Mouse (Mus musculus) ES-Bruce4 (cell line): Measurements from ENCODE around the gene Pip5k1b. TPM values are rescaled to one million over a fixed set of nuclear protein-coding genes. Genes with fewer than 3 reads are reported as not detected.
A peak's percentile ranks its signal among the peaks of the same experiment; 100 is the strongest.

Experiments used
- H3K27ac ChIP-seq: 2 replicates; pipeline ENCODE4 v1.5.1; 2012; ENCODE audit warnings: low read length, inconsistent platforms; ENCODE audit not compliant: insufficient read depth
- H3K27me3 ChIP-seq: 2 replicates; pipeline ENCODE4 v1.6.1; 2012; ENCODE audit warnings: mild to moderate bottlenecking, low read length, inconsistent platforms; ENCODE audit not compliant: control insufficient read depth, poor library complexity, insufficient read depth, severe bottlenecking
- H3K36me3 ChIP-seq: 2 replicates; pipeline ENCODE4 v1.6.1; 2012; ENCODE audit warnings: inconsistent platforms, mild to moderate bottlenecking, low read length, moderate library complexity; ENCODE audit not compliant: control insufficient read depth, poor library complexity, insufficient read depth, severe bottlenecking
- H3K4me1 ChIP-seq: one replicate; pipeline ENCODE4 v1.8.1; 2011; ENCODE audit warnings: low read length; ENCODE audit not compliant: control insufficient read depth, insufficient read depth
- H3K4me3 ChIP-seq: 2 replicates; pipeline ENCODE4 v1.5.1; 2011; ENCODE audit warnings: low read depth, mild to moderate bottlenecking, low read length
- H3K9ac ChIP-seq: 2 replicates; pipeline ENCODE4 v1.6.1; 2012; ENCODE audit warnings: low read depth, mild to moderate bottlenecking, inconsistent platforms; ENCODE audit not compliant: poor library complexity, severe bottlenecking
- H3K9me3 ChIP-seq: replicated peaks from 2 replicates; pipeline ENCODE4 v1.6.1; 2012; ENCODE audit warnings: mild to moderate bottlenecking, low read length, inconsistent platforms; ENCODE audit not compliant: control insufficient read depth, poor library complexity, insufficient read depth, severe bottlenecking
- CTCF ChIP-seq: IDR thresholded peaks from one replicate; pipeline ENCODE4 v1.8.1; 2011; ENCODE audit warnings: low read depth, low read length
- EP300 ChIP-seq: IDR thresholded peaks from 2 replicates; pipeline ENCODE4 v1.6.1; 2011; ENCODE audit warnings: low read depth, low read length; ENCODE audit not compliant: insufficient read depth
- POLR2A ChIP-seq: IDR thresholded peaks from one replicate; pipeline ENCODE4 v1.8.1; 2011; ENCODE audit warnings: low read length; ENCODE audit not compliant: insufficient read depth
- polyA plus RNA-seq: library from polyadenylated mRNA; stranded (reverse); fragments of >200 nt; gene quantifications from 2 replicates; pipeline ENCODE4 v1.2.4, GENCODE M21; 2011; ENCODE audit warnings: low read depth; ENCODE audit not compliant: missing spikeins, insufficient read depth, insufficient read length

Pip5k1b gene
- polyA plus RNA-seq, 1 experiment, result 4.0 TPM

DNA sequence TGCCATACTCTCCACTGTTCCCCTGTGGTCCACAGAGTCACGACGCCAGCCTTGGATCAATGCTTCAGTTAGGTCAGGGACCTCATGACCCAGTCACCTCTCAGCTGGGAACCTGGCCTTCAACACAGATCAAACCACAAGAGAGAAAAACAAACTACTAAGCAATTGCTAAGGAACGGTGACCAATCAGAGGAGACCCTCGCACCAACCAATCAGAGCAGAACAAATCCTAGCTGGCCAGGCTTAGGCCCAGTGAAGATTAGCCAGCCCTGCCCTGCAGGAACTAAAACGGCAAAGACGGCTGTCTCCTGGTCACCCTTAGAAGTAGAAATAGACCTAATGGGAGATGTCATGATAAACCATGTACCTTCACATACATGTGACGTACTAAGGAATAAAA, 284.3 kb downstream of the Pip5k1b start:
- H3K4me1 ChIP-seq, result peaks cover 5% of the 10 kb centered on the region
- H3K4me3 ChIP-seq, result no peak overlapping the region
- H3K36me3 ChIP-seq, result no peaks in the 10 kb centered on the region
- H3K27ac ChIP-seq, result no peak overlapping the region
- H3K27me3 ChIP-seq, result no peaks in the 10 kb centered on the region
- H3K9ac ChIP-seq, result no peak overlapping the region
- H3K9me3 ChIP-seq, result no peaks in the 10 kb centered on the region
- TF ChIP-seq EP300 (no peak), POLR2A (no peak), CTCF (no peak)

DNA sequence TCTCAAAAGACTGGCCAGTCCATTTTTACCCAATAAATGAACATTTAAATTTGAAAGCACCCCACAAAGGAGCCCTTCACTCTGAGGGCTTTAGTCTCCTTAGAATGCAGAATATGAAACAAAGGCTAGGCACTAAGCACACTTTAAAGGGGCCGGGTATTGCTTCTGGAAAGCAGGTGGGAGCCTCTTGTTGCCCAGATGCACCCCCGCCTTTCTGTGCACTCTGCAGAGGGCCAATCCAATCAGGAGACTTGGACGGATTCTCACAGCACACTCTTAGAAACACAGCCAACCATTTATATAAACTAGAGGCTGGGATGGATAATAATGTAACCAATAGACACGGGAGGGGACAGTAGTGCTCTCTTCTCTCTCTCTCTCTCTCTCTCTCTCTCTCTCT, 287.1 kb downstream of the Pip5k1b start:
- TF ChIP-seq EP300 (no peak), POLR2A (no peak)
- Histone ChIP-seq H3K9ac (peak overlapping the region; percentile 5; the same call in 1 of the 2 replicates), H3K9me3 (no peaks in the 10 kb centered on the region), H3K4me3 (no peak overlapping the region), H3K27me3 (no peaks in the 10 kb centered on the region), H3K36me3 (no peaks in the 10 kb centered on the region), H3K27ac (no peak overlapping the region), H3K4me1 (peaks cover 5% of the 10 kb centered on the region)

DNA sequence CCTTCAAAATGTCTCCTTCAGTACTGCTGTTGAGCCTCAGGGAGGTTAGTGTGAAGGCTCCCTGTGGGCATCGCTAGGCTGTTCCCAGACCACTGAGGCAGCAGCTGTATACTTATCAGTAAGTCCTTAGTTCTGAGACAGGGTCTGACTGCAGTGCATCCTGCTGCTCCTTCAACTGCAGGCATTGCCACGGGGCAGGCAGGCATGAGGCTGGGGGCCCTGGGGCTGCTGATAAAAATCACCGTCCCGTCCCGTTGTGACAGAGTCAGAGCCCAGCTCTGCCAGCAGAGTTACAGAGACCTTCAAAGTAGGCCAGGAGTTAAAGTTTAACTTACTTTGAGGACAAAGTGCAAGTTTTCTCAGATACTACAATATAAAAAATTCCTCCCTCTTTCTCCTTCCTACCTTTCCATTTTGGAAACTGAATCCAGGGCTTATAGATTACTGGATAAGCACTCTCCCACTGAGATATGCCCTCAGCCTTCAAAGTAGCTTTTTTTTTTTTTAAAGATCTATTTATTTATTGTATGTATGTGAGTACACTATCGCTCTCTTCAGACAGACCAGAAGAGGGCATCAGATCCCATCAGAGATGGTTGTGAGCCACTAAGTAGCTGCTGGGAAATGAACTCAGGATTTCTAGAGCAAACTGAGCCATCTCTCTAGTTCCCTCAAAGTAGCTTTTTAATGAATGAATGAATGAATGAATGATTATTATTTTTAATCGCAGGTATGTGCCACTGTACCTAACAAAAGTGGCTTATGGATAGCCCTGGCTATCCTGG, 289.4 kb downstream of the Pip5k1b start:
- Histone ChIP-seq H3K4me3 (no peak overlapping the region), H3K9ac (no peak overlapping the region), H3K9me3 (no peaks in the 10 kb centered on the region), H3K27me3 (no peaks in the 10 kb centered on the region), H3K4me1 (peaks cover 4% of the 10 kb centered on the region), H3K27ac (no peak overlapping the region), H3K36me3 (no peaks in the 10 kb centered on the region)
- TF ChIP-seq CTCF (no peak), POLR2A (no peak), EP300 (no peak)

DNA sequence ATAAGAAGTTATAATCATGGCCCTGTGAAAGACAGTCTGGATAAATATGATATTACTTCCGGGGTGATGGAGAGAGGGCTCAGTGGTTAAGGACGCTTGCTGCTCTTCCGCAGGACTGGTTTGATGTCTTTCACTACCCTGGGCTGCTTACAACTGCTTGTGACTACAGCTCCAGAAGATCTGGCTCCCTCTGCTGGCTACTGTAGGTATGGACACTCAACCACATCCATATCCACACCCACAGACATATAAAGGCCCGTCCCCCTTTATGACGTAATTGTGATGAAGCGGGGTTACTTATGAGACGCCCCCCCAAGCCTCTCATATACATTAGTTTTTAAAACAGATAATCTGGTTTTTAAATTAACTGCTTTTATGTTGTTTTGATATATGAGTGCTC, 290.7 kb downstream of the Pip5k1b start:
- no peaks in the 10 kb centered on the region for H3K36me3 ChIP-seq
- no peak for TF ChIP-seq POLR2A
- peak; percentile 70 for TF ChIP-seq CTCF
- TF ChIP-seq EP300, result 0 out of 2 replicates have a peak, but pooled peaks have one; percentile 41
- H3K9me3 ChIP-seq, result no peaks in the 10 kb centered on the region
- no peak overlapping the region for H3K27ac ChIP-seq
- H3K4me3 ChIP-seq, result no peak overlapping the region
- peaks cover 3% of the 10 kb centered on the region for H3K4me1 ChIP-seq
- H3K9ac ChIP-seq, result no peak overlapping the region
- H3K27me3 ChIP-seq, result no peaks in the 10 kb centered on the region

DNA sequence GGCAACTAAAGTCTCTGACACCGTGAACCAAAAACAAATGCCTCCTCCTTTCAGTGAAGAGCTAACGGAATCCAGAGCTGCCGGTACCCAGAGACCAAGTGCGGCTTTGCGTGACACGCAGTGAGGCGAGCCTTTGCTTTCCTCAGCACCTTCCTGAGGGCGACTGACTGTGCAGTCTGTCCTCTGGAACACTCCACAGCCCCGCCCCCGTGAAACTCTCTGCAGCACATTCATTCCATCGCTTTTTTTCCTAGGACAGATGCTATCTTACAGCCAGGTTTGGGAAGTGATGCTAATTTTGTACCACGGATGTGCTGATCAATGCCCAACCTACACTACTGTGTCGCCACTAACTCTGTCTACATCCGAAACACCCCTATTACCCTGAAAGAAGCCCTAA, 292.9 kb downstream of the Pip5k1b start:
- Histone ChIP-seq H3K9ac (no peak overlapping the region), H3K4me1 (no peaks in the 10 kb centered on the region), H3K9me3 (no peaks in the 10 kb centered on the region), H3K27me3 (no peaks in the 10 kb centered on the region), H3K27ac (no peak overlapping the region), H3K4me3 (no peak overlapping the region), H3K36me3 (no peaks in the 10 kb centered on the region)
- TF ChIP-seq POLR2A (no peak), EP300 (no peak), CTCF (no peak)
